Mouse (Mus musculus): Measurements from ENCODE around the gene Ube2e1.

Ube2e1 gene

GRCm38 (mm10) chr14:18331693-18332131, at the start of gene Ube2e1:
Gene Ube2e1, minus strand, starts transcription at chr14:18331859.
- DNase-seq (ENCODE audit: low spot score in 2 of 2) = peak; percentile 52 to 72

DNA sequence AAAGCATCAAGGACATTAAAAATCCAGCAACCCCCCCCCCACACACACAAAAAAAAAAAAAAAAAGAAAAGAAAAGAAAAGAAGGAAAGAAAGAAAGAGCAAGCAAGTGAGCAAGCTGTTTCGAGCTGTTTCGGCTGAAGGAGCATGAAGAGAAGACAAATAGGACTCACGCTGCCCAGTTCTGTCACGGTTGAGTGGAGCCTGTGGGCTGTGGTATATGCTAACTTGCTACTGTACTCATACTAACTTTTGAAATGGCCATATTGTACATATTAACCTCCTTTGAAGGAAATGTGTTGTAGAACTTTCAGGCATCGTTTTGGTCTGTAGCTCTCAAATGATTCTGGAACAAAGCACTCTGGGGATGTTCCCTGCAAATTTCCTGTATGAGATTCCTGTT, 48.2 kb upstream of the Ube2e1 start:
- DNase-seq (ENCODE audit: low spot score in 2 of 2) = peak in 1 of 2 experiments; percentile 21

GRCm38 (mm10) chr14:18377944-18378575, 46.4 kb upstream of the Ube2e1 start:
- DNase-seq (ENCODE audit: low spot score in 2 of 2) = no peak

- no peak for DNase-seq (ENCODE audit: low spot score in 2 of 2)
Measured at GRCm38 (mm10) chr14:18376206-18376605, 44.5 kb upstream of the Ube2e1 start.

- no peak for DNase-seq (ENCODE audit: low spot score in 2 of 2)
Measured at GRCm38 (mm10) chr14:18373758-18374405, 42.2 kb upstream of the Ube2e1 start.

- no peak for DNase-seq (ENCODE audit: low spot score in 2 of 2)
Measured at GRCm38 (mm10) chr14:18372761-18373610, 41.3 kb upstream of the Ube2e1 start.

DNA sequence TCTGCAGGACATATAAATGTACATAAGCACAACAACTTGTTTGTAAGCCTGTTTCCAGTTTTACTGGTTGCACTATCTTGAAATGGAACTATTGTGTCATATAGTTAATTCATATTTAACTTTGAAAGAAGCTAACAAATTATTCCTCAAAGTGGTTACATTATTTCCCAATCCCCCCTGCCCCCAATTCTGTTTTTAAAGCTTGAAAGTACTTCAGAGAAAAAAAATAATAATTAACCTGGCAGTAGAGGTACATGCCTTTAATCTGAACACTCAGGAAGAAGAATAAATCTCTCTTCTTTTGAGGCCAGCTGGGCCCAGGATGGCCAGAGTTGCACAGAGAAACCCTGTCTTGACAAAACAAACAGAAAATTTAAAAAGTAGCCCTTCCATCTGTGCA, 37.4 kb upstream of the Ube2e1 start:
- DNase-seq (ENCODE audit: low spot score in 2 of 2) = no peak

- no peak for DNase-seq (ENCODE audit: low spot score in 2 of 2)
Measured at GRCm38 (mm10) chr14:18367025-18367424, 35.4 kb upstream of the Ube2e1 start.

GRCm38 (mm10) chr14:18364321-18364720, 32.7 kb upstream of the Ube2e1 start:
- DNase-seq (ENCODE audit: low spot score in 2 of 2) = no peak

DNA sequence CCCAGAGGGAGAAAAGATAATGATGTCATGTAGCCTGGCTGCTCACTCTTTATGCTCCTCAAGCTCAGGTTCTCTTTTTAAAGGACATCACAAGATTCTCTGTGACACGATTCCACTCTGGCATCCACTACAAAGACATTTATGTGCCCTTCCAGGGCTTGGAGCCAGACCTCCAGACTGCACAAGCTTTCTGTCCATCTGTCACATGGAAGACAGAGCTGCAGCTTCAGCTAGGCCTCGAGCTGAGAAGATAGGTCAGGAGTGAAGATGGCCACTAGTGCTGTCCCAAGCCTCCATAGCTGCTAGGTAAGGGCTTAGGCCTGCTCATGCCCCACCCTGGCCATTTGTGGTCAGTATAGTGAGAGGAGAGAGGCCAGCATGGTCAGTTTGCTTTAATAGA, 24.8 kb upstream of the Ube2e1 start:
- DNase-seq (ENCODE audit: low spot score in 2 of 2) = no peak

- DNase-seq (ENCODE audit: low spot score in 2 of 2) = no peak
Measured at GRCm38 (mm10) chr14:18355514-18356190, 24.0 kb upstream of the Ube2e1 start.

DNA sequence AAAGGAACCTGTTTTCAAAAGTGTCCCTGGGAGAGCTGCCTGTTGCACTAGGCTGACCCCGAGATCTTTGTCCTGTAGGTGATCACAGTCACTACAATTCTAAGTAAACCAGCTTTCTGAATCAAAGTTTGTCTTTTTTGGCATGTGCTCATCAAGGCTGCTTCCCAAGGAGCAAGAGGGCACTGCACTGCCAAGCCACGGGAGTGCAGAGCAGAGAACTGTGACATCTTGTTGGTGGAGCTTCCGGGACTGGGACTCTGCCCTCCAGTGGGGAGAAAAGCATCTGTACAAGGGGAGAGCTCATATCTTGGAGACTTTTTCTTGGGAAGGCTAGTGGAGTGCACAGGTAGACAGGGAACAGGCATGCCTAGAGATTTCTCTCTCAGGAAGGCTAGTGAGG, 21.9 kb upstream of the Ube2e1 start:
- DNase-seq (ENCODE audit: low spot score in 2 of 2) = no peak

DNA sequence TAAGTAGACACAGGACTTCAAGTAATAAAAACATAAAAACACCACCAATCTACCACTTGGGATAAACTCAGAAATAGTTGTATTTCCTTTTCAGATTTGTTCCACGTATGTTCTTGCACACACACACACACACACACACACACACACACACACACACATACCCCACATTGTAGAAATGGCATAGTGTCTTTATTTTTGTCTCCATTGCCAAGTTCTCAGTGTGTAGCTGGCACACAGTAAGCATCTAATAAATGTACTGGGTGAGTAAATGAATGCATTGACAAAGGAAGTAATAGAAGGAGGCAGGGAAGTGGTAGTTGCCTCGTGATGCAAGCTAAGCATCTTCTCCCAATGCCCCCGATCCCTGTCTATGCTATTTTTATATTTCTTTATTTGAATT, 21.3 kb upstream of the Ube2e1 start:
- no peak for DNase-seq (ENCODE audit: low spot score in 2 of 2)

DNA sequence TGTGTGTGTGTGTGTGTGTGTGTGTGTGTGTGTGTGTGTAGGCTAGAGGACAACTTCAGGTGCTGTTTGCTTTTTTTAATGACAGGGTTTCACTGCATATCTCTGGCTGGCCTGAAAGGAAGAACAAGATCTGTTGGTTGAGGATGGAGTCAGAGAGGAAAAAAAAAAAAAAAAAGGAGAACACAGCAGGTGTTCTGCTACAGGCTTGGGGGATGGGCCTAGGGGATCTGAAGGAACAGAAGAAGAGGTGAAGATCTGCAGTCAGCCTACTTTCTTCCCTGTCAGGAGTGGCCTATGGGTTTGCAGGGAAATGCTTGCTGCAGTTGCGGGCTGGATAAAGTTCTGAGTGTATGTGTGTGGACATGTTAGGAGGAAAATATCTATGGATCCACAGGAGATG, 19.0 kb upstream of the Ube2e1 start:
- DNase-seq (ENCODE audit: low spot score in 2 of 2) = no peak

GRCm38 (mm10) chr14:18349871-18350270, 18.2 kb upstream of the Ube2e1 start:
- DNase-seq (ENCODE audit: low spot score in 2 of 2) = no peak

- no peak for DNase-seq (ENCODE audit: low spot score in 2 of 2)
Measured at GRCm38 (mm10) chr14:18343589-18343988, 11.9 kb upstream of the Ube2e1 start.

- no peak for DNase-seq (ENCODE audit: low spot score in 2 of 2)
Measured at GRCm38 (mm10) chr14:18342749-18343148, 11.1 kb upstream of the Ube2e1 start.

GRCm38 (mm10) chr14:18341088-18341487, 9.4 kb upstream of the Ube2e1 start:
- DNase-seq (ENCODE audit: low spot score in 2 of 2) = no peak

GRCm38 (mm10) chr14:18336106-18336505, 4.4 kb upstream of the Ube2e1 start:
- DNase-seq (ENCODE audit: low spot score in 2 of 2) = no peak

DNA sequence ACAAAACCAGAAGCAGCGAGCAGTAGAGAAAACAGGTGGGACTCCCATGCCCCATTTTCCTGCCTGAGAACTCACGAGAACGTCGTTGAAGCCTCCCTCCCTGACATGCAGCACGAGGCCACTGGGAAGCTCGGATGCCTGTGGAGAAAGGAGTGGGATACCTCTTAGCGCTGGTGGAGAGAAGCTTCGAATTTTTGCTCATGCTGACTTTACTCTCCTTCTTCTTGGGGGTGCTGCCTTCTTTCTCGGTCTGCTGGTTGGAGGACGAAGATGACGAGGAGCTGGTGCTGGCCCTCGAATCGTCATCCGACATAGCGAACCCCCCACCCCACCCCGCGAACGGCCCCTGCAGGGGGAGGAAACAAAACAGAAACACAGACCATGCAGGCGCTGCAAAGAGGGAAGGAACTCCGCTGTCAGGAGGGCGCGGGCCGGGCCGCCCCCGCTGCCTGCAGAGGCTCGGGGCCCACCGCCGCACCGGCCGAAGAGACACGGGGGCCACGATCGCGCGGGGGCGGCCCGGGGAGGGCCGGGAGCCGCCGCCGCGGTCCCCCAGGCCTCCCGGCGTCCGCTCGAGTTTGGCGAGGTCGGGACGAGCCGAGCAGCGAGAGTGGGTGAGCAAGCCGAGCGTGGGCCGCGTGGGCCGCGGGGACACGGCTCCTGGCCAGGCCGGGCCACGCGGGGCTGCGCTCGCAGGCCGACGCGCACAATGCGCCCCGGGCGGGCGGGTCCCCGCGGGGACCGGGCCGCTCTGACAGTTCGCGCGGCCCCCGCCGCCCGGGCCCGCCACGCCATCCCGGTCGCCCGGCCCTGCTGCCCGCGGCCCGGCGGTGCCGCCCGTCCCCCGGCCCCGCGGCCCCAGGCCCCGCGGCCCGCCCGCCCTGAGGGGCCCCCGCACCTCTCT, 618 bp downstream of the Ube2e1 start:
- DNase-seq (ENCODE audit: low spot score in 2 of 2) = peak; percentile 19 to 46

Data from spleen, postnatal 10 days (tissue).